Mouse (Mus musculus) G1E (cell line): ENCODE measurements at regions not wholly inside any gene's neighbourhood (a gene's known extent, or its start where the extent isn't known, plus 50 kb on each side); places are given as distances from the start of the nearest gene placed in this dataset.

Experiments
- ATAC-seq: 2 replicates; pipeline ENCODE4 v1.8.0; 2016; ENCODE audit warnings: mild to moderate bottlenecking; ENCODE audit not compliant: insufficient number of reproducible peaks, poor library complexity, low FRiP score, severe bottlenecking; ENCODE audit errors: extremely low read depth
- DNase-seq: peaks from one replicate; pipeline ENCODE4 v3.0.0; 2012; ENCODE audit warnings: low spot score
- H3K27me3 ChIP-seq: 2 replicates; pipeline ENCODE4 v1.6.1; 2012; ENCODE audit warnings: mild to moderate bottlenecking, low read length, inconsistent platforms; ENCODE audit not compliant: insufficient read depth
- H3K36me3 ChIP-seq: replicated peaks from 2 replicates; pipeline ENCODE3; 2012; ENCODE audit warnings: mild to moderate bottlenecking, inconsistent platforms
- H3K4me1 ChIP-seq: 2 replicates; pipeline ENCODE4 v1.6.1; 2012; ENCODE audit warnings: low read depth, low read length, inconsistent platforms, mixed read lengths; ENCODE audit not compliant: insufficient read depth
- H3K4me3 ChIP-seq: 2 replicates; pipeline ENCODE4 v1.5.1; 2012; ENCODE audit warnings: low read depth, mild to moderate bottlenecking, inconsistent platforms, low read length, moderate library complexity, mixed read lengths
- H3K9me3 ChIP-seq: replicated peaks from 2 replicates; pipeline ENCODE4 v1.6.1; 2012; ENCODE audit warnings: inconsistent platforms
- CTCF ChIP-seq: IDR thresholded peaks from 2 replicates; pipeline ENCODE4 v1.5.1; 2012; ENCODE audit warnings: low read depth, low read length, inconsistent platforms, mixed read lengths
- GATA1 ChIP-seq: IDR thresholded peaks from 2 replicates; pipeline ENCODE4 v1.6.1; 2012; ENCODE audit warnings: borderline replicate concordance, low read length, inconsistent platforms, mixed read lengths
- GATA2 ChIP-seq: IDR thresholded peaks from 2 replicates; pipeline ENCODE4 v1.6.1; 2012; ENCODE audit warnings: low read depth, low read length, inconsistent platforms, borderline replicate concordance
- POLR2AphosphoS5 ChIP-seq: IDR thresholded peaks from 2 replicates; pipeline ENCODE4 v1.6.1; 2012; ENCODE audit warnings: low read depth, low read length, inconsistent platforms; ENCODE audit not compliant: insufficient replicate concordance
- TAL1 ChIP-seq: conservative IDR thresholded peaks from 2 replicates; pipeline ENCODE4 v1.6.1; 2012; ENCODE audit warnings: low read depth, low read length, inconsistent platforms, mixed read lengths

DNA sequence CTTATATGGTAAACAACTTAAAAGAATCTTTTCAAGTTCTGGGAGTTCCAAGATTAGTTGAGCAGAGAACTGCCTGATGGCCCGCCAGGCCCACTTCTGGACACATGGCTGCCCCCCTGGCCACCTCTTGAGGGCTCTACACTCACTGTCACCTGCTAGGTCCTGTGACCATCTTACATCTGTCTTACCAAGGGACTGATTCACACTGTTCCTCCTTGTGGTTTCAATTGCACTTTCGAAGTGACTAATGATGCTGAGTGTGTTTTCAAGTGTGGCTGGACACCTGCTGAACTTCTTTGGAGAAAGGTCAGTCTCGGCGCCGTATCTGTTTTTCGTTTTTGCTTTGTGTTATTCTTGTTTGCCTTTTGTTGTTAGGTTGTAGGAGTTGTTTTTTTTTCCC, 294.9 kb downstream of the Adgrl2 start:
- Histone ChIP-seq H3K4me1 (no peaks in the 10 kb centered on the region), H3K4me3 (no peak overlapping the region), H3K36me3 (no peaks in the 10 kb centered on the region), H3K27me3 (no peaks in the 10 kb centered on the region), H3K9me3 (peaks cover 18% of the 10 kb centered on the region)
- TF ChIP-seq TAL1 (no peak), GATA2 (no peak), CTCF (no peak), POLR2AphosphoS5 (no peak), GATA1 (no peak)
- ATAC-seq (no peak), DNase-seq (no peak)

DNA sequence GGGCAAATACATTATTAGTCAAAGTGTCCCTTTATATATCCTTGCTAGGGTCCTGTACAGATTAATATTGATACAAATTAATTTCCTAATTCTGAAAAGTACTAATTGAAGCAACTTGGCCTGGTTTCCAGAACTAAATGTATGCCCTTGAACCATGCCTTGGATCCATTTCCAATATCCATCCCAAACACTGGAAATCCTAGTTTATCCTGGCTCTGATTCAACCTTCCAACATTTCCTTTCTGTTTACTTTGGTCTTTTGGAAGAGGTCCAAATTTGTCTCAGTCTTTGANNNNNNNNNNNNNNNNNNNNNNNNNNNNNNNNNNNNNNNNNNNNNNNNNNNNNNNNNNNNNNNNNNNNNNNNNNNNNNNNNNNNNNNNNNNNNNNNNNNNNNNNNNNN, 307.2 kb downstream of the Adgrl2 start:
- H3K9me3 ChIP-seq, result peaks cover 16% of the 10 kb centered on the region
- no peak for TF ChIP-seq GATA1
- no peak for TF ChIP-seq GATA2
- no peak for TF ChIP-seq CTCF
- no peak for TF ChIP-seq POLR2AphosphoS5
- no peak for TF ChIP-seq TAL1
- H3K4me3 ChIP-seq, result no peak overlapping the region
- DNase-seq (no peak), ATAC-seq (no peak)
- no peaks in the 10 kb centered on the region for H3K36me3 ChIP-seq
- no peaks in the 10 kb centered on the region for H3K4me1 ChIP-seq
- H3K27me3 ChIP-seq, result no peaks in the 10 kb centered on the region

DNA sequence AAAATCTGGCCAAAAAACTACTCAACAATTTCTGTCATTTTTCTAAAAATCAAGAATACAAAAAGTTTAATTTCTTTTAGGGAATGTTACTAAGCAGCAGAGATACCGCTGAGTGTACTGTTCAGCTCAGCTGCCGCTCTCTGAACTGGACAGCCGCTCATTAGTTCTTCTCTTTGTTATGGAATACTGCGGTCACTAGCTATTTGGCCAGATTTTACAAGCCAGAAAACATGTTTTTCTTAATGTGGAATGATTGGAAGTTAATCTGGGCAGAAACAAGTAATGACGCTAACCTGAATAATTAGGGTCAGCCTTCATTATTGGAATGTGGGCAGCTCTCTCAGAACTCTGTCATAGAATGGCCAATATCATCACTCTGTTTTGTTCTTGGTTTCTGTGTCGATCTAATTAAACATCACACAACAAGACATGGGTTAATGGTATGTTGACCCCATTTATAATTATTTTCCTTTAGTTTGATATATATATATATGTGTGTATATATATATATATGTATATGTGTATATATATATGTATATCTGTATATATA, 307.8 kb downstream of the Adgrl2 start:
- ATAC-seq (no peak), DNase-seq (no peak)
- no peak for TF ChIP-seq TAL1
- no peak for TF ChIP-seq GATA1
- no peak for TF ChIP-seq GATA2
- TF ChIP-seq CTCF, result no peak
- no peak for TF ChIP-seq POLR2AphosphoS5

DNA sequence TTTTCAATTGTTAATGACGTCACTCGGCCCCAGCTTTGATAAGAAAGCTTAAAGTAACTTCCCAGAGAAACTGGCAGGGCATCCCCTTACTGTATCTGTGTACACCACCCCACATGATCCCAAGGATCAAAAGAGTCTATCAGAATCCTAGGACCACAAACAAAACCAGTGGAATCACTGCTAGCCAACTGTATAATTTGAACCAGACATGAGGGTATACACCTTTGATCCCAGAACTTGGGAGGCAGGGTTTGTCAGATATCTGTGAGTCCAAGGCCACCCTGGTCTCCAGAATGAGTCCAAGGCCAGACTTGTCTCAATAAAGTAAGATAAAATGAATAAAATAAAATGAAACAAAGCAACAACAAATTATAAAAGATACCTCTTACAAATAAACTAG, 309.2 kb downstream of the Adgrl2 start:
- Histone ChIP-seq H3K4me1 (no peaks in the 10 kb centered on the region), H3K4me3 (no peak overlapping the region), H3K27me3 (no peaks in the 10 kb centered on the region), H3K9me3 (peaks cover 12% of the 10 kb centered on the region), H3K36me3 (no peaks in the 10 kb centered on the region)
- TF ChIP-seq POLR2AphosphoS5 (no peak), TAL1 (no peak), GATA2 (no peak), CTCF (no peak), GATA1 (no peak)
- ATAC-seq (no peak), DNase-seq (no peak)

More for the DNA sequence above, 307.8 kb downstream of the Adgrl2 start:
- no peaks in the 10 kb centered on the region for H3K36me3 ChIP-seq
- no peaks in the 10 kb centered on the region for H3K27me3 ChIP-seq
- no peak overlapping the region for H3K4me3 ChIP-seq
- H3K4me1 ChIP-seq, result no peaks in the 10 kb centered on the region
- peaks cover 14% of the 10 kb centered on the region for H3K9me3 ChIP-seq

DNA sequence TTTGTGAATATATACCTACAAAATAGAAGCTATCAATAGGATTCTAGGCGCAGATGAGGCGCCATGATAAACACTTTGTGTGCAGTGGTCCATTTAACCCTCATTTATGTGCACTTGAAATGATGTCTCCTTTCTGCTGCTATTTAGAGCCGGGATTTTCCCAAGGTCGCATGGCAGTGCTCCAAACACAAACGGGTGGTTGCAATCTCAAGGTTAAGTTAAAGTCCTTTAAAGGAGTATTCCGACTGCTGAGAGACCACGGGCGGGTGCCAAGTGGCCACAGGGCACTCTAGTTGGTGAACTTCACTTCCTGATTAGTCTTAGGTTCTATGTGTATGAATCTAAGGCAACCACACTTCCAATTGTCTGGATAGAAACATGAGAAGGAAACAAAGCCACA, 309.6 kb downstream of the Adgrl2 start:
- ATAC-seq, result no peak

DNA sequence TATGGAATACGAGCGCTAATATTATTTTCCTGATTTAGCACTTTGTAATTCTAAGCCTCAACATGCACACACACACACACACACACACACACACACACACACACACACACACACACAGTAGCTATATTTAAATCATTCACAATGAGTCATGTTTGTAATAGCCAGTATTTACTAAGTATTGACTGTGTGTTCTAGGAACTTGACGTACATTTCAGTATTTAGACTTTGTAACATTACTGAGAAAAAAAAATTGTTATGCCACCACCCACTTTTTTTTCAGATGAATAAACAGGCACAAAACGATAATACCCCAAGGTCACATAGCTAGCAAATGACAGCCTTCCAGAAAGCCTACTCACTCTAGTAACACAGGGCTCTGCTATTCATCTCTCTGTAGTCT, 310.3 kb downstream of the Adgrl2 start:
- no peak for TF ChIP-seq GATA2
- no peak for TF ChIP-seq GATA1
- H3K9me3 ChIP-seq, result peaks cover 14% of the 10 kb centered on the region
- ATAC-seq, result no peak
- no peaks in the 10 kb centered on the region for H3K36me3 ChIP-seq
- H3K27me3 ChIP-seq, result no peaks in the 10 kb centered on the region
- H3K4me1 ChIP-seq, result no peaks in the 10 kb centered on the region
- H3K4me3 ChIP-seq, result no peak overlapping the region
- DNase-seq, result no peak

More for the DNA sequence above, 309.6 kb downstream of the Adgrl2 start:
- Histone ChIP-seq H3K9me3 (peaks cover 12% of the 10 kb centered on the region), H3K4me3 (no peak overlapping the region), H3K4me1 (no peaks in the 10 kb centered on the region), H3K36me3 (no peaks in the 10 kb centered on the region), H3K27me3 (no peaks in the 10 kb centered on the region)
- TF ChIP-seq POLR2AphosphoS5, result no peak
- TF ChIP-seq TAL1, result no peak
- TF ChIP-seq GATA2, result no peak
- no peak for TF ChIP-seq GATA1
- no peak for TF ChIP-seq CTCF
- DNase-seq, result no peak
